Mouse (Mus musculus) erythroblast, embryonic 14.5 days (primary cell): ENCODE data around the gene Epb41.

Experiments
- GATA1 ChIP-seq: IDR thresholded peaks from 2 replicates; pipeline ENCODE4 v1.6.1; 2012; ENCODE audit warnings: low read length, inconsistent platforms, mixed read lengths
- TAL1 ChIP-seq: IDR thresholded peaks from 3 replicates; pipeline ENCODE4 v1.6.1; 2012; ENCODE audit warnings: low read length, inconsistent platforms, mixed read lengths

- TF ChIP-seq TAL1 (no peak), GATA1 (no peak)
These were observed 164.7 kb downstream of the Epb41 start for GRCm38 (mm10) chr4:131910237-131910994.
